Comparison of ENCODE assay signal across 13 mouse cellular contexts in the genomic region with DNA sequence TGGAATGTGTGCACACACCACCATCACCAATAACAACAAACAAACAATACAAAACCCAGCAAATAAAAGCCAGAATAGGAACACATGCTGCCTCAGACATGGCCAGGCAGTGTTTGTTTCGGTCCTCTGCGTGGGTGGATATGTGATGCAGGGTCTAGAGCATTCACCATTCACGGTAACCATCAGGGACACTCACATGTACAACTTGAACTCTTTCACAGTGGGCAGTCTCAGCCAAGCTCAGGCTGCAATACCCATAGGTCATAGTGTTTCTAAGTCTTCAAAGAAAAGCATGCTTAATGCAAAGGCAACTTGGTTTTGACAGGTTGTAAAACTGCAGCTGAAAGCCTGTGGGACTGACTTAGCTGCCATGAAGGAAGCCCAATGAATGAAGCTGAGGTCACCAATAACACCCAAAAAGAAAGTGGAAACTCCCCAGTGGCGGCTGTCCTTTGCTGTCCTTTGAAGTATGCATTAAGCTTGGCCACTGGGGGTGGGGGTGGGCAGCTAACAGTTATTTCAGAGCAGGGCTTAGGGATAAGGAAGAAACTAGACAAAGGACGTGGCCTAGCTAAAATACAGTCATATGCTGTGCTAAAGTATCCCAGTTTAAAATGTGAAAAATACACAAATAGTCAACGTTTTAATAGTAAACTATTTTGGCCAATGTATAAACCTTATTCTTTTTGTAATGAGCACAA. TPM values are rescaled to one million over a fixed set of nuclear protein-coding genes. Genes with fewer than 3 reads are reported as not detected.
DNase-seq lines count a peak whose midpoint lies in the region; ATAC-seq lines count a peak whose summit lies in the region.
"Had no signal": no experiment of that assay in that cellular context is flagged by ENCODE, and none has a peak within 500 bp of the region (broad histone marks: within the 10 kb centered on the region; RNA-seq: fewer than 3 reads in every experiment).

No protein-coding gene starts in this region.

- peak overlapping the region; percentile 17 to 72 for H3K27ac ChIP-seq in heart, embryonic 14.5 days (replicated peaks in 1 of 2; ENCODE audit: control insufficient read depth in 1 of 2, insufficient read depth in 1 of 2, low read depth in 2 of 2, low read length in 2 of 2)
- H3K27ac ChIP-seq in lung, embryonic 16.5 days (ENCODE audit: low read length), result peak overlapping the region; percentile 56
- H3K27ac ChIP-seq in limb, embryonic 10.5 days, result peak overlapping the region; percentile 22; the same call in 1 of the 2 replicates

- no peak; the same call in 1 of the 2 replicates for ATAC-seq in heart, embryonic 14.5 days (ENCODE audit: insufficient number of reproducible peaks, insufficient read depth, low FRiP score, low read depth)
- peak; percentile 41 for ATAC-seq in lung, embryonic 16.5 days (ENCODE audit: low read depth)
- no peak for ATAC-seq in inflammation-experienced regulatory T-cells, adult 6 months
- ATAC-seq: forebrain, embryonic 15.5 days had no signal

- no peak overlapping the region for H3K4me3 ChIP-seq in heart, embryonic 14.5 days (ENCODE audit: control insufficient read depth in 1 of 2, insufficient read depth in 1 of 2, low read depth in 1 of 2, low read length in 2 of 2)
- H3K4me3 ChIP-seq in lung, embryonic 16.5 days (ENCODE audit: low read length), result no peak overlapping the region
- no peak overlapping the region for H3K4me3 ChIP-seq in limb, embryonic 10.5 days
- H3K4me3 ChIP-seq: forebrain, embryonic 15.5 days; hindbrain, embryonic 13.5 days; megakaryocyte, embryonic 14.5 days had no signal

- DNase-seq in heart, postnatal 10 days, result no peak
- no peak for DNase-seq in lung, postnatal 4 days
- no peak for DNase-seq in limb, embryonic 10.5 days (ENCODE audit: low spot score)
- no peak for DNase-seq in embryo, embryonic 10 days (ENCODE audit: low spot score)
- DNase-seq: cerebellum, adult 8-10 months; kidney, postnatal 25 days; thymus, postnatal 36 days had no signal

- peaks cover 26% of the 10 kb centered on the region for H3K36me3 ChIP-seq in heart, embryonic 14.5 days (ENCODE audit: control insufficient read depth, insufficient read depth, low read length)
- H3K36me3 ChIP-seq in lung, embryonic 16.5 days (ENCODE audit: control insufficient read depth, insufficient read depth, low read length), result 0 out of 2 replicates have a peak, but pooled peaks cover 4% of the 10 kb centered on the region
- H3K36me3 ChIP-seq in limb, embryonic 10.5 days, result peaks cover 33% of the 10 kb centered on the region

- H3K4me1 ChIP-seq in heart, embryonic 14.5 days (ENCODE audit: control insufficient read depth in 2 of 2, insufficient read depth in 2 of 2, low read length in 2 of 2), result peaks cover 0 to 2% of the 10 kb centered on the region in 2 experiments; a peak in 1 of 4 replicates
- H3K4me1 ChIP-seq in lung, embryonic 16.5 days (replicated peaks; ENCODE audit: control insufficient read depth, insufficient read depth, low read length), result peaks cover 14% of the 10 kb centered on the region
- H3K4me1 ChIP-seq in limb, embryonic 10.5 days, result peaks cover 23% of the 10 kb centered on the region
- H3K4me1 ChIP-seq: forebrain, embryonic 15.5 days; hindbrain, embryonic 13.5 days; megakaryocyte, embryonic 14.5 days had no signal

- H3K27me3 ChIP-seq in heart, embryonic 14.5 days (ENCODE audit: control insufficient read depth, insufficient read depth, low read length), result no peaks in the 10 kb centered on the region
- H3K27me3 ChIP-seq in lung, embryonic 16.5 days (ENCODE audit: control insufficient read depth, insufficient read depth, low read depth, low read length), result no peaks in the 10 kb centered on the region
- no peaks in the 10 kb centered on the region for H3K27me3 ChIP-seq in limb, embryonic 10.5 days (ENCODE audit: low read depth, poor library complexity, severe bottlenecking)
- H3K27me3 ChIP-seq: forebrain, embryonic 15.5 days; hindbrain, embryonic 13.5 days; megakaryocyte, embryonic 14.5 days had no signal

- intact Hi-C loops in heart, postnatal 10 days (cut with DNase I), result loop anchor here (10.0 kb wide), 1 partner anchor 395 kb away; no protein-coding TSS in a partner anchor

- no peak overlapping the region for H3K9ac ChIP-seq in heart, embryonic 14.5 days (ENCODE audit: low read length)
- no peak overlapping the region for H3K9ac ChIP-seq in lung, embryonic 16.5 days (ENCODE audit: low read length)
- H3K9ac ChIP-seq: forebrain, embryonic 15.5 days; hindbrain, embryonic 13.5 days had no signal

- H3K4me2 ChIP-seq in heart, embryonic 14.5 days (ENCODE audit: low read length), result no peak overlapping the region
- no peak overlapping the region for H3K4me2 ChIP-seq in lung, embryonic 16.5 days (ENCODE audit: low read depth, low read length)
- H3K4me2 ChIP-seq: forebrain, embryonic 15.5 days; hindbrain, embryonic 13.5 days had no signal

- 54% methylated on average over 6 of the region's 6 CpGs for WGBS in heart, embryonic 14.5 days
- 50% methylated on average over 6 of the region's 6 CpGs for WGBS in lung, embryonic 16.5 days
- 63% methylated on average over 6 of the region's 6 CpGs for WGBS in limb, embryonic 10.5 days

- no peaks in the 10 kb centered on the region for H3K9me3 ChIP-seq in heart, embryonic 14.5 days (ENCODE audit: control insufficient read depth, low read length)
- H3K9me3 ChIP-seq in lung, embryonic 16.5 days (ENCODE audit: control insufficient read depth, low read length), result no peaks in the 10 kb centered on the region
- no peaks in the 10 kb centered on the region for H3K9me3 ChIP-seq in limb, embryonic 10.5 days (replicated peaks)
- H3K9me3 ChIP-seq: forebrain, embryonic 15.5 days; hindbrain, embryonic 13.5 days; megakaryocyte, embryonic 14.5 days had no signal

RNA-seq across cellular contexts. Expression of a gene that starts 31.9 kb away (rescaled TPM):
- 27.7 and 27.8 TPM in 2 replicates for polyA plus RNA-seq in heart, embryonic 14.5 days (2014; fragmentation: Nextera tagmentation; extraction: Ambion mirVana)
- 10 to 100 TPM; 30.0 to 33.7 TPM for total RNA-seq in heart, postnatal 10 days (2021)
- 47.7 and 47.9 TPM in 2 replicates for polyA plus RNA-seq in lung, embryonic 16.5 days (2015; fragmentation: Nextera tagmentation; extraction: Ambion mirVana)
- polyA plus RNA-seq in limb, embryonic 10.5 days (2016; fragmentation: Nextera tagmentation; extraction: Ambion mirVana), result 37.5 and 42.1 TPM in 2 replicates
- 10 to 100 TPM; 44.4 to 67.1 (median 46.9) TPM for polyA plus RNA-seq in inflammation-experienced regulatory T-cells, adult 6 months (2017; shearing (Covaris generic))
